In genomic region chr13:40916321-40917160, GRCm38 (mm10) we compare ENCODE assay signal across 8 mouse cellular contexts. TPM values are rescaled to one million over a fixed set of nuclear protein-coding genes. Genes with fewer than 3 reads are reported as not detected.
DNase-seq lines count a peak whose midpoint lies in the region; ATAC-seq and TF ChIP-seq lines count a peak whose summit lies in the region.

No protein-coding gene starts in this region.

- H3K36me3 ChIP-seq in heart, embryonic 15.5 days = no peaks in the 10 kb centered on the region
- H3K36me3 ChIP-seq in hindbrain, postnatal 0 days (ENCODE audit: insufficient read depth, low read length) = no peaks in the 10 kb centered on the region
- H3K36me3 ChIP-seq in midbrain, embryonic 15.5 days (replicated peaks) = no peaks in the 10 kb centered on the region

- no peak for TF ChIP-seq CTCF in hindbrain, postnatal 0 days (IDR thresholded peaks at IDR 0.05; ENCODE audit: low read depth)

- 16% methylated on average over 21 of the region's 21 CpGs for WGBS in heart, embryonic 15.5 days
- 8% methylated on average over 21 of the region's 21 CpGs for WGBS in hindbrain, postnatal 0 days
- WGBS in midbrain, embryonic 15.5 days = 9% methylated on average over 21 of the region's 21 CpGs

- H3K4me1 ChIP-seq in heart, embryonic 15.5 days (replicated peaks) = peaks cover 28% of the 10 kb centered on the region
- H3K4me1 ChIP-seq in brown adipose tissue, adult 24 weeks (ENCODE audit: control insufficient read depth, insufficient read depth, insufficient read length, low read length) = peaks cover 8% of the 10 kb centered on the region; the same call in 1 of the 2 replicates
- 0 out of 2 replicates have a peak, but pooled peaks cover 8% of the 10 kb centered on the region for H3K4me1 ChIP-seq in hindbrain, postnatal 0 days (ENCODE audit: insufficient read depth, low read length)
- H3K4me1 ChIP-seq in midbrain, embryonic 15.5 days = peaks cover 21% of the 10 kb centered on the region

- H3K9me3 ChIP-seq in heart, embryonic 15.5 days (replicated peaks) = no peaks in the 10 kb centered on the region
- H3K9me3 ChIP-seq in hindbrain, postnatal 0 days (ENCODE audit: low read length) = no peaks in the 10 kb centered on the region
- H3K9me3 ChIP-seq in midbrain, embryonic 15.5 days = no peaks in the 10 kb centered on the region

- H3K27me3 ChIP-seq in heart, embryonic 15.5 days = 0 out of 2 replicates have a peak, but pooled peaks cover 2% of the 10 kb centered on the region
- no peaks in the 10 kb centered on the region for H3K27me3 ChIP-seq in hindbrain, postnatal 0 days (ENCODE audit: insufficient read depth, low read length)
- 0 out of 2 replicates have a peak, but pooled peaks cover 2% of the 10 kb centered on the region for H3K27me3 ChIP-seq in midbrain, embryonic 15.5 days (replicated peaks)

- peak overlapping the region; percentile 91 for H3K4me2 ChIP-seq in heart, embryonic 15.5 days
- peak overlapping the region; percentile 89 for H3K4me2 ChIP-seq in hindbrain, postnatal 0 days (ENCODE audit: low read depth, low read length)
- peak overlapping the region; percentile 97 for H3K4me2 ChIP-seq in midbrain, embryonic 15.5 days

- no peak for ATAC-seq in heart, embryonic 15.5 days (replicated peaks; ENCODE audit: insufficient number of reproducible peaks, insufficient read depth, low FRiP score, low read depth)
- ATAC-seq in hindbrain, postnatal 0 days = no peak
- ATAC-seq in midbrain, embryonic 15.5 days (replicated peaks) = peak; percentile 1; the same call in 1 of the 2 replicates

- peak overlapping the region; percentile 64 for H3K4me3 ChIP-seq in heart, embryonic 15.5 days
- H3K4me3 ChIP-seq in brown adipose tissue, adult 24 weeks (ENCODE audit: insufficient read depth, low read depth, low read length) = peak overlapping the region; percentile 73
- H3K4me3 ChIP-seq in hindbrain, postnatal 0 days (ENCODE audit: low read length) = peak overlapping the region; percentile 53
- peak overlapping the region; percentile 52 for H3K4me3 ChIP-seq in midbrain, embryonic 15.5 days

- no peak for DNase-seq in heart, postnatal 25 days (ENCODE audit: low spot score)
- DNase-seq in hindbrain, postnatal 0 days (ENCODE audit: low spot score) = no peak
- no peak for DNase-seq in urinary bladder, postnatal 10 days (ENCODE audit: low spot score)
- no peak for DNase-seq in left cerebral cortex, adult 18-20 months (ENCODE audit: low spot score in 2 of 2)
- no peak for DNase-seq in thymus, postnatal 4 days

- H3K9ac ChIP-seq in heart, embryonic 15.5 days = peak overlapping the region; percentile 54; the same call in 1 of the 2 replicates
- H3K9ac ChIP-seq in hindbrain, postnatal 0 days (replicated peaks; ENCODE audit: low read length) = no peak overlapping the region
- H3K9ac ChIP-seq in midbrain, embryonic 15.5 days = no peak overlapping the region

- intact Hi-C loops in heart, postnatal 25 days (cut with DNase I) = loop anchor here (2.0 to 5.0 kb wide), 2 partner anchors 60 to 69 kb away; no protein-coding TSS in a partner anchor

- no peak overlapping the region for H3K27ac ChIP-seq in heart, embryonic 15.5 days
- peak overlapping the region; percentile 75 for H3K27ac ChIP-seq in brown adipose tissue, adult 24 weeks (replicated peaks; ENCODE audit: low read depth, low read length)
- no peak overlapping the region for H3K27ac ChIP-seq in hindbrain, postnatal 0 days
- H3K27ac ChIP-seq in midbrain, embryonic 15.5 days = no peak overlapping the region

RNA-seq across cellular contexts. Expression of gene Gcnt2, which starts 57.0 kb away (rescaled TPM):
- polyA plus RNA-seq in heart, embryonic 15.5 days (2015; fragmentation: Nextera tagmentation; extraction: Ambion mirVana) = 3.4 and 4.5 TPM in 2 replicates
- 10 to 100 TPM in 1 of 2 experiments, 1 to 10 TPM in 1; 8.3 to 11.2 TPM for total RNA-seq in heart, postnatal 25 days (2021)
- polyA plus RNA-seq in brown adipose tissue, adult 24 weeks (2012; ENCODE audit: insufficient read depth, insufficient read length, missing spikeins) = 5.3 and 7.0 TPM in 2 replicates
- total RNA-seq in hindbrain, postnatal 0 days (2014; rRNA removed) = 11.1 and 12.0 TPM in 2 replicates
- 2.9 and 3.1 TPM in 2 replicates for polyA plus RNA-seq in hindbrain, postnatal 0 days (2015; fragmentation: Nextera tagmentation; extraction: Ambion mirVana)
- 3.6 and 3.7 TPM in 2 replicates for polyA plus RNA-seq in midbrain, embryonic 15.5 days (2015; fragmentation: Nextera tagmentation; extraction: Ambion mirVana)
- total RNA-seq in left cerebral cortex, adult 18-20 months (2021) = 10 to 100 TPM; 21.5 to 26.9 TPM
